Mouse (Mus musculus) E14TG2a.4 (cell line): ENCODE data around the gene Olah.

Source experiments
- H3K27me3 ChIP-seq: 2 replicates; pipeline ENCODE4 v1.6.1; 2014; ENCODE audit warnings: low read length, control low read depth; ENCODE audit not compliant: insufficient read depth
- H3K36me3 ChIP-seq: 2 replicates; pipeline ENCODE4 v1.6.1; 2014; ENCODE audit warnings: low read length, control low read depth; ENCODE audit not compliant: insufficient read depth
- H3K4me1 ChIP-seq: replicated peaks from 2 replicates; pipeline ENCODE4 v1.6.1; 2014; ENCODE audit warnings: low read depth, low read length, control low read depth
- H3K4me3 ChIP-seq: replicated peaks from 2 replicates; pipeline ENCODE4 v1.5.1; 2014; ENCODE audit warnings: mild to moderate bottlenecking, low read length
- H3K9me3 ChIP-seq: 2 replicates; pipeline ENCODE4 v1.6.1; 2014; ENCODE audit warnings: low read length, control low read depth
- CTCF ChIP-seq: conservative IDR thresholded peaks from 2 replicates; pipeline ENCODE4 v1.5.1; 2014; ENCODE audit warnings: low read length
- NANOG ChIP-seq: IDR thresholded peaks from 2 replicates; pipeline ENCODE4 v1.6.1; 2014; ENCODE audit warnings: borderline replicate concordance, low read length, mixed read lengths
- POU5F1 ChIP-seq: IDR thresholded peaks from 2 replicates; pipeline ENCODE4 v1.6.1; 2014; ENCODE audit warnings: low read length, borderline replicate concordance

Gene Olah

DNA sequence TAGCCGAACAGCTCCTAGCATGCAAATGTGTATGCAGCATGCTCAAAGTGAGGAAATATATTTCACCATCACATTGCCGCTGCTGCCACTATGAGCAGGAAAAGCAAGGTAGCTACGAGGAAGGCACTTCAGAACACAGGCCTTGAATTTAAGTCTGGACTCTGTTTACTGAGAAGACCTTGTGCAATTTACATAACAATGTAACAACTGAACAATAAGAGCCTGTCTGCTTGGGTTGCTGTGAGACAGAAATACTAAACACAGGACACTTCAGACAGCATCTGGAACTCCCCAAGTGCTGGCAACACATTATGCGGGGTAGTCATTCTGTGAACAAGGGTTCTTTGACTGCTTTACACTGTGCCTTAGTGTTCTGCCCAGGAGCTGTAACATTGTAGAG lies 23.1 kb upstream of the Olah start:
- Histone ChIP-seq H3K4me3 (no peak overlapping the region), H3K9me3 (no peaks in the 10 kb centered on the region), H3K27me3 (peaks cover 22% of the 10 kb centered on the region), H3K36me3 (no peaks in the 10 kb centered on the region), H3K4me1 (peaks cover 39% of the 10 kb centered on the region)
- TF ChIP-seq POU5F1 (peak; percentile 61; the same call in 1 of the 2 replicates), NANOG (no peak), CTCF (no peak)

DNA sequence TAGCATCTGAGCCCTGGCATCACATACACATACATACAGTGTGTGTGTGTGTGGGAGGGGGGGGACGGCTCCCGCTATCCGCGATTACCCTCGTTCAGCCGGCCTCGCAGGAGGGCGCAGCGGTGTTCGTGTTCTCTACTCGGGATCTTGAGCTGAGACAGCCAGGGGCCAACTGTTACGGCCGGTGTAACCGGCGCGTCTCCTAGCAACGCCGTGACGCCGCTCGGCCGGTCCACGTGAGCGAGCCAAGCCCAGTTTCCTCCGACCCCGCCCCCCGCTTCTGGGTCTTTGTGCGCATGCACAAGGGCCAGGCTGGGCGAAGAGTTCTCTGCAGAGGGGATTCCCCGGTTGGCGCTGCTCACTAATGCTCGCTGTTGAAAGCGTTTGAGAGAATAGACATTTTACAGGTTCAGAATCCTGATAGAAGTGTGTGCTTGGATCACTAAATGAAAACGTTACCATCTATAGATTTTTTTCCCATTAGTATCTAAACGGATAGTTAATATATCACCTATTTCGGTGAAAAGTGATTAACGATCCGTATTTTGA lies 21.9 kb upstream of the Olah start:
- no peaks in the 10 kb centered on the region for H3K36me3 ChIP-seq
- no peaks in the 10 kb centered on the region for H3K9me3 ChIP-seq
- TF ChIP-seq NANOG: no peak
- TF ChIP-seq CTCF: no peak
- no peak for TF ChIP-seq POU5F1
- peaks cover 30% of the 10 kb centered on the region for H3K4me1 ChIP-seq
- peak overlapping the region; percentile 79 for H3K4me3 ChIP-seq
- H3K27me3 ChIP-seq: peaks cover 22% of the 10 kb centered on the region

DNA sequence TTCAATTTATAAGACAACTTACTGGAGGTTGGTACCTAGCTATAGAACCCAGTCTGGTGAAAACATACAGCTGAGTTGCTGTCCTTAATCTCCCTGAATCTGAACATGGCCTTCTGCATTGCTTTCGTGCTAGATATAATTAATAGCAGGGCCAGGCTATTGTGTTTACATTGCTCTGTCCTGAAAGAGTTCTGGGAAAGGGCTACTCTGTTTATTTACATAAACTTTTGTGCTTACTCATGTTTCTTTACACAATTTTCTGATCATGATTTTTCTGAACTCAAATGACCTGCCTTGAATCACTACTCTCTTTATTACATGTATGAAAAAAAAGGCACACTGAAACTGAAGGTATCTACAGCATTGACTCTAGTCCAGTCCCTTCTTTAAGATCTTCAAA lies 18.7 kb upstream of the Olah start:
- Histone ChIP-seq H3K27me3 (peaks cover 21% of the 10 kb centered on the region), H3K4me1 (peaks cover 20% of the 10 kb centered on the region), H3K4me3 (no peak overlapping the region), H3K36me3 (no peaks in the 10 kb centered on the region), H3K9me3 (no peaks in the 10 kb centered on the region)
- no peak for TF ChIP-seq CTCF
- no peak for TF ChIP-seq POU5F1
- no peak for TF ChIP-seq NANOG

DNA sequence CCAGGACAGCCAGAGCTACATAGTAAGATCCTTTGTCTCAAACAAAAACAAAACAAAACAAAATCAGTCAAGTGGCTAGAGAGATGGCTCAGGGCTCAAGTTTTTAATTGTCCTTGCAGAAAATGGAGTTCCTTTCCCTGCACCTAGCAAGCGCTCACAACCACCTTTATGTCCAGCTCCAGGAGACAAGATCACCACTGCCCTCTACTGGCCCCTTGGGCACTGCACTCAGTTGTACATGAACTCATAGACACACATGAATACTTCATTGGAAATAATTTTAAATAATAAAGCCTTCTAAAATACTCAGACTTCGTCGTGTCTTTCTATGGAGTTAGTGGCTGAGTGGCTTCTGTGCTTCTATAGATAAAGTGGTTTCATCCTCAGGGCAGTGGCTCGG lies 17.2 kb upstream of the Olah start:
- Histone ChIP-seq H3K36me3 (no peaks in the 10 kb centered on the region), H3K9me3 (no peaks in the 10 kb centered on the region), H3K4me3 (no peak overlapping the region), H3K4me1 (peaks cover 7% of the 10 kb centered on the region), H3K27me3 (peaks cover 21% of the 10 kb centered on the region)
- TF ChIP-seq NANOG: no peak
- TF ChIP-seq POU5F1: no peak
- peak; percentile 88 for TF ChIP-seq CTCF

DNA sequence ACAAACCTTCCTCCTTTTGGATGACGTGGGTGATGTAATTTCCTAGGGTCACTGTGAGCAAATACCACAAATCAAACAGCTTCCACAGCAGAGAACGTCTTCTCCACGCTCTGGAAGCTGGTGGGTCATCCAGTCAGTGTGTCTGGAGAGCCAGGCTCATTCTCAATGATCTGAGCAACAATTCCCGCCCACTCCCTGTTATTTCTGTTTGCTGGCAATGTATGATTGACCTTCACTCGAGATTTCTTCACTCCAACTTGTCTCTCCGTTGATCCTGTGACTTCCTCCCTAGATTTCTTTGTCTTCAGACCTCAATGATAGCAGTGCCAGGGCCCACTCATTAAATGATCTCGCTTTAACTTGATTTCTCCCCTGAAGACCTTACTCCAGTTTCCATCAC lies 10.7 kb upstream of the Olah start:
- H3K4me1 ChIP-seq: no peaks in the 10 kb centered on the region
- H3K27me3 ChIP-seq: 0 out of 2 replicates have a peak, but pooled peaks cover 2% of the 10 kb centered on the region
- no peaks in the 10 kb centered on the region for H3K36me3 ChIP-seq
- H3K9me3 ChIP-seq: no peaks in the 10 kb centered on the region
- no peak for TF ChIP-seq POU5F1
- no peak for TF ChIP-seq NANOG
- no peak for TF ChIP-seq CTCF
- H3K4me3 ChIP-seq: no peak overlapping the region

DNA sequence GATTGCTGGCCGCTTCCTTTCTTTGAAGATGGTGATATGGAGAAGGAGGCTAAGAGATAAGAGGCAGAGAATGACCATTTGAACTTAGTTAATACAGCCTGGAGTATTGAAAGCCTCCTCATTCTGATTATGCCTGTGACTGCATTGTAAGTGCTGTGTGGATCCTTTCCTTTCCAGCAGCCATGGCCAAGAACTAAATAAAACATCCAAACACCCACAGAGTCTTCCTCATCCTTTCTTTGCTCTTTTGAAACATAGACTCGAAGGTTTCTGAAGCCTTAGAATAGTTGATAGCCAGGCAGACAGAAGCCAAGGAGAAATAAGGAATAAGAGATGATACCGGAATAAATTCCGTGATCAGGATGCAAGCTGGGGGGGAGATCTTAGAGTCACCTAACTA lies 9.0 kb upstream of the Olah start:
- no peak for TF ChIP-seq CTCF
- no peak for TF ChIP-seq NANOG
- no peak for TF ChIP-seq POU5F1
- Histone ChIP-seq H3K4me3 (no peak overlapping the region), H3K27me3 (peaks cover 4% of the 10 kb centered on the region), H3K9me3 (no peaks in the 10 kb centered on the region), H3K4me1 (no peaks in the 10 kb centered on the region), H3K36me3 (no peaks in the 10 kb centered on the region)

DNA sequence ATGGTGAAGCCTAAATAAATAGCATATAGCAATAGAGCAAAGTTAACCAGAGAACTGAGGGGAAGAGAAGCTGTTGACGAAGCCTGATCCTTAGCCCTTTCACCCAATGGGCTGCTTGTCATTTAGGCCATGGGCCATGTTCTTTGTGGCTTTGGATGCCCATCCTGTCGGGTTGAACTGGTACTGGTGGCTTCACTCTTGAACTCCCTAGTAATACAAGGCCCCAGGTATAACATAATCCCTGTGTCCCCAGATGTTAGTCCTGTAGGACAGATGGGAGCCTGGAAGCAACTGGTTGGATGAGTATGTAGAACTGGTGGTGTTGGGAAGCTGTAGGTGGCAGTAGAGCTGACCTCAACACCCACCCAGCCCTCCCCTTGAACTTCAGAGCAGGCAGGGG lies 5.1 kb downstream of the Olah start:
- H3K27me3 ChIP-seq: no peaks in the 10 kb centered on the region
- H3K9me3 ChIP-seq: no peaks in the 10 kb centered on the region
- H3K4me3 ChIP-seq: no peak overlapping the region
- H3K36me3 ChIP-seq: no peaks in the 10 kb centered on the region
- no peaks in the 10 kb centered on the region for H3K4me1 ChIP-seq
- no peak for TF ChIP-seq CTCF
- no peak for TF ChIP-seq NANOG
- TF ChIP-seq POU5F1: no peak

DNA sequence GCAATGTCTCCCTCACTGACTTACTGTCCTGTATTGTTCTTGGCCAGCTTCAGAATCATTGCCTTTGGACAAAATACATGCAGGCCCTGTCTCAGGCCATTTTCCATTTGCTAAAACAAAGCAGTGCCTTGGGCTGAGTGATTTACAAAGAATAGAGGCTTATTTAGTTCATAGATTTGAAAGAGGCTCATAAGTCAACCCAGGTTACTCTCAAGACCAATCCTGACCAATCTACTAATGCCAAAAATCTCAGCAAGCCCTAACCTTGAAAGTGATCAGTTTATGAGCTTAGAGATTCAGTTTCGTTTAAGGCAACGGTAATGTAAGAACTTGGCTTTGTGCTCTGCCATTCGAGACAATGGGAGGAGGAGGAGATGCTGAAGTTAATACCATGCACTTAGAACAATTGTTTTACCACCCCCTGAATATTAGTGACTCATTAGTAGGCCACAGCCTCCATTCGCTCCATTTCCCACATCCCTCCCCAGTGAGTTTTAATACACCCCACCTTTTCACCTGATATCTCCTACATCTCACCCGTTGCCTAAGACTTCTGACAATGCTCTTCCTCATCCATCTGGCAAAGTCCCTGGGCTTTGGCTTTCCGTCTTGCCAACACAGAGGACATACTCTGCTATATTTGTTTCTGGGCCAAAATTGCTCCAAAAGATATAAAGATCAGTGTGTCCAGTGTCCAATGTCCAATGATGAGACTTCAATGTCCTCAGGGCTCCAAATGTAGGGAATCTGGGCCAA lies 9.7 kb downstream of the Olah start:
- H3K36me3 ChIP-seq: no peaks in the 10 kb centered on the region
- H3K4me3 ChIP-seq: no peak overlapping the region
- H3K27me3 ChIP-seq: no peaks in the 10 kb centered on the region
- H3K4me1 ChIP-seq: no peaks in the 10 kb centered on the region
- peaks cover 8% of the 10 kb centered on the region for H3K9me3 ChIP-seq
- TF ChIP-seq NANOG: no peak
- no peak for TF ChIP-seq CTCF
